Mouse (Mus musculus) intestine, embryonic 16.5 days (tissue): Measurements from ENCODE around the gene Vmn2r9. TPM values are rescaled to one million over a fixed set of nuclear protein-coding genes. Genes with fewer than 3 reads are reported as not detected.
"Not testable (repeated sequence)": the region's sequence is repeated elsewhere in the genome, so short reads cannot be mapped to it uniquely, and the experiment has no call there.

Source experiments
- ATAC-seq: fragments of 200-750 bp; cut with Nextera tagmentation; 2 replicates; pipeline ENCODE4 v1.8.0; 2017; ENCODE audit warnings: moderate TSS enrichment, moderate library complexity
- H3K27ac ChIP-seq: fragments of 300-500 bp; sonication (generic); 2 replicates; pipeline ENCODE4 v1.5.1; 2014; ENCODE audit warnings: mild to moderate bottlenecking, low read length
- H3K27me3 ChIP-seq: fragments of 300-500 bp; sonication (generic); replicated peaks from 2 replicates; pipeline ENCODE4 v1.6.1; 2014; ENCODE audit warnings: low read length, control low read depth, mixed read lengths; ENCODE audit not compliant: control insufficient read depth, insufficient read depth
- H3K36me3 ChIP-seq: fragments of 300-500 bp; sonication (generic); 2 replicates; pipeline ENCODE4 v1.6.1; 2014; ENCODE audit warnings: low read length, control low read depth; ENCODE audit not compliant: control insufficient read depth, insufficient read depth
- H3K4me1 ChIP-seq: fragments of 300-500 bp; sonication (generic); 2 replicates; pipeline ENCODE4 v1.6.1; 2014; ENCODE audit warnings: low read length, control low read depth, mixed read lengths; ENCODE audit not compliant: control insufficient read depth, insufficient read depth
- H3K4me2 ChIP-seq: fragments of 300-500 bp; sonication (generic); 2 replicates; pipeline ENCODE4 v1.6.1; 2014; ENCODE audit warnings: low read depth, low read length, control low read depth
- H3K4me3 ChIP-seq: fragments of 300-500 bp; sonication (generic); 2 replicates; pipeline ENCODE4 v1.5.1; 2014; ENCODE audit warnings: mild to moderate bottlenecking, low read length
- H3K9ac ChIP-seq: fragments of 300-500 bp; sonication (generic); 2 replicates; pipeline ENCODE4 v1.6.1; 2014; ENCODE audit warnings: low read depth, low read length
- H3K9me3 ChIP-seq: fragments of 300-500 bp; sonication (generic); 2 replicates; pipeline ENCODE4 v1.6.1; 2016; ENCODE audit warnings: low read length, control low read depth; ENCODE audit not compliant: control insufficient read depth
- WGBS: fragments of 180-500 bp; shearing (Covaris S2); extraction: QIAGEN DNeasy Blood & Tissue Kit; methylation state at CpG from one replicate; pipeline ENCODE4 v1.1.7; 2014; 5-methylcytosine and 5-hydroxymethylcytosine counted together
- polyA plus RNA-seq: library from polyadenylated mRNA; unstranded; fragments of >200 nt; fragmentation: Nextera tagmentation; extraction: Ambion mirVana; gene quantifications from 2 replicates; pipeline ENCODE4 v1.2.1, GENCODE M21; 2015

The Vmn2r9 gene
- not detected in 2 replicates for polyA plus RNA-seq

GRCm38 (mm10) chr5:108852501-108852900, at the start of gene Vmn2r9:
Vmn2r9 (minus strand) TSS chr5:108852601.
- H3K4me1 ChIP-seq, H3K27me3 ChIP-seq, H3K4me3 ChIP-seq, ATAC-seq, H3K9ac ChIP-seq, H3K27ac ChIP-seq, H3K9me3 ChIP-seq, H3K36me3 ChIP-seq, H3K4me2 ChIP-seq: not testable (repeated sequence)
- WGBS: 75% methylated on average over 1 of the region's 1 CpGs

GRCm38 (mm10) chr5:108866746-108867145, 14.3 kb upstream of the Vmn2r9 start:
- not testable (repeated sequence) for H3K9me3 ChIP-seq, H3K36me3 ChIP-seq, H3K27me3 ChIP-seq, H3K27ac ChIP-seq, H3K4me3 ChIP-seq, ATAC-seq, H3K4me2 ChIP-seq, H3K4me1 ChIP-seq, H3K9ac ChIP-seq
- WGBS: 10% methylated on average over 1 of the region's 1 CpGs

GRCm38 (mm10) chr5:108849466-108849865, 2.9 kb downstream of the Vmn2r9 start:
- H3K36me3 ChIP-seq: no peaks in the 10 kb centered on the region
- no peaks in the 10 kb centered on the region for H3K9me3 ChIP-seq
- ATAC-seq: no peak
- no peaks in the 10 kb centered on the region for H3K4me1 ChIP-seq
- H3K9ac ChIP-seq: no peak overlapping the region
- H3K4me2 ChIP-seq: no peak overlapping the region
- no peak overlapping the region for H3K4me3 ChIP-seq
- H3K27me3 ChIP-seq: no peaks in the 10 kb centered on the region
- 21% methylated on average over 1 of the region's 1 CpGs for WGBS
- H3K27ac ChIP-seq: no peak overlapping the region

GRCm38 (mm10) chr5:108836156-108836555, 16.2 kb downstream of the Vmn2r9 start:
- no peak overlapping the region for H3K27ac ChIP-seq
- no peak for ATAC-seq
- WGBS: 61% methylated on average over 1 of the region's 1 CpGs

GRCm38 (mm10) chr5:108823276-108823675, 29.1 kb downstream of the Vmn2r9 start:
- Histone ChIP-seq H3K4me1 (no peaks in the 10 kb centered on the region), H3K4me3 (no peak overlapping the region), H3K9me3 (no peaks in the 10 kb centered on the region), H3K27ac (no peak overlapping the region), H3K4me2 (no peak overlapping the region), H3K27me3 (no peaks in the 10 kb centered on the region), H3K9ac (no peak overlapping the region), H3K36me3 (no peaks in the 10 kb centered on the region)
- ATAC-seq: no peak
- WGBS: 82% methylated on average over 2 of the region's 2 CpGs

More at GRCm38 (mm10) chr5:108836156-108836555, 16.2 kb downstream of the Vmn2r9 start:
- H3K36me3 ChIP-seq: no peaks in the 10 kb centered on the region
- H3K9me3 ChIP-seq: no peaks in the 10 kb centered on the region
- H3K9ac ChIP-seq: no peak overlapping the region
- no peak overlapping the region for H3K4me3 ChIP-seq
- H3K4me1 ChIP-seq: no peaks in the 10 kb centered on the region
- no peaks in the 10 kb centered on the region for H3K27me3 ChIP-seq
- H3K4me2 ChIP-seq: no peak overlapping the region

GRCm38 (mm10) chr5:108808750-108809149, 43.7 kb downstream of the Vmn2r9 start, which contains the start of gene Vmn2r8:
Vmn2r8 (minus strand) TSS chr5:108808850.
- 75% methylated on average over 2 of the region's 2 CpGs for WGBS

GRCm38 (mm10) chr5:108803646-108804045, 48.8 kb downstream of the Vmn2r9 start:
- 33% methylated on average over 1 of the region's 1 CpGs for WGBS
- H3K36me3 ChIP-seq: no peaks in the 10 kb centered on the region

More at GRCm38 (mm10) chr5:108808750-108809149, 43.7 kb downstream of the Vmn2r9 start, which contains the start of gene Vmn2r8:
- not testable (repeated sequence) for H3K27me3 ChIP-seq, H3K9ac ChIP-seq, H3K4me3 ChIP-seq, H3K36me3 ChIP-seq, ATAC-seq, H3K4me2 ChIP-seq, H3K4me1 ChIP-seq, H3K9me3 ChIP-seq, H3K27ac ChIP-seq

GRCm38 (mm10) chr5:108795263-108795662, 57.1 kb downstream of the Vmn2r9 start, which contains the start of gene Tmed11:
Tmed11 (minus strand) TSS chr5:108795363.
- not testable (repeated sequence) for H3K4me3 ChIP-seq, H3K27ac ChIP-seq, H3K9ac ChIP-seq, H3K4me2 ChIP-seq, H3K4me1 ChIP-seq, ATAC-seq, H3K9me3 ChIP-seq, H3K27me3 ChIP-seq, H3K36me3 ChIP-seq
- 67% methylated on average over 2 of the region's 2 CpGs for WGBS

More at GRCm38 (mm10) chr5:108803646-108804045, 48.8 kb downstream of the Vmn2r9 start:
- Histone ChIP-seq H3K4me3 (no peak overlapping the region), H3K9ac (no peak overlapping the region), H3K9me3 (no peaks in the 10 kb centered on the region), H3K27me3 (no peaks in the 10 kb centered on the region), H3K27ac (no peak overlapping the region), H3K4me2 (no peak overlapping the region), H3K4me1 (no peaks in the 10 kb centered on the region)
- ATAC-seq: no peak

- not testable (repeated sequence) for ATAC-seq, H3K4me1 ChIP-seq, H3K9ac ChIP-seq, H3K4me3 ChIP-seq, H3K27me3 ChIP-seq, H3K36me3 ChIP-seq, H3K9me3 ChIP-seq, H3K27ac ChIP-seq, H3K4me2 ChIP-seq
- 36% methylated on average over 1 of the region's 1 CpGs for WGBS
These were observed 62.0 kb downstream of the Vmn2r9 start for GRCm38 (mm10) chr5:108790385-108790784.
